Mouse (Mus musculus): Measurements from ENCODE around the gene Prpf18. TPM values are rescaled to one million over a fixed set of nuclear protein-coding genes. Genes with fewer than 3 reads are reported as not detected.
"Not testable (repeated sequence)": the region's sequence is repeated elsewhere in the genome, so short reads cannot be mapped to it uniquely, and the experiment has no call there.

The Prpf18 gene
- polyA plus RNA-seq, 1 experiment from 2014 or later: 32.5 TPM

- peaks cover 25% of the 10 kb centered on the region; the same call in 1 of the 2 replicates for H3K36me3 ChIP-seq
- no peak for ATAC-seq (ENCODE audit: insufficient read depth, low FRiP score, low read depth)
- 94% methylated on average over 10 of the region's 10 CpGs for WGBS
- H3K27me3 ChIP-seq (replicated peaks): no peaks in the 10 kb centered on the region
- no peaks in the 10 kb centered on the region for H3K9me3 ChIP-seq
- no peaks in the 10 kb centered on the region for H3K4me1 ChIP-seq
- no peak overlapping the region for H3K4me2 ChIP-seq
- no peak overlapping the region for H3K4me3 ChIP-seq (replicated peaks)
- no peak overlapping the region for H3K27ac ChIP-seq
- H3K9ac ChIP-seq: no peak overlapping the region
These were observed 21.6 kb downstream of the Prpf18 start for GRCm38 (mm10) chr2:4630197-4630835.

DNA sequence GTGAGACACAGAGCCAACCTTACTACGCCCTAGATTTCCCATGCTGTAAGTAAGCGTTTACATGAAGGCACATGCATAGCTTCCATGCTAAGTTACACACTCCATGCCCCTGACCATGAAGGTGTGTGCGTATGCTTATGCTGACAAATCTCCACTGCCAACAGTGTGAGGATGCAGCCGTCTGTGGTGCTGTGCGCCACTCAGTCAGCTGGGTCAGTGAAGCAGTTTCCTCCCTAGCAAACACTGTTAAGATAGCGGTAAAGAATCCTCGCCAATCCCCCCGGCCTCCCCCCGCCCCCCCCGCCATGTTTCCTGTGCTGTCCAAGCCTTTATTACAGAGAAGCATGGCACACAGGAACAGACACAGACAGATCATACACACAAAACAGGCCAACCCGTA lies 22.4 kb downstream of the Prpf18 start:
- 93% methylated on average over 11 of the region's 11 CpGs for WGBS
- H3K4me3 ChIP-seq (replicated peaks): no peak overlapping the region
- no peak overlapping the region for H3K4me2 ChIP-seq
- no peak for ATAC-seq (ENCODE audit: insufficient read depth, low FRiP score, low read depth)
- peaks cover 20% of the 10 kb centered on the region; the same call in 1 of the 2 replicates for H3K36me3 ChIP-seq
- H3K9me3 ChIP-seq: no peaks in the 10 kb centered on the region
- no peaks in the 10 kb centered on the region for H3K27me3 ChIP-seq (replicated peaks)
- H3K9ac ChIP-seq: no peak overlapping the region
- H3K4me1 ChIP-seq: no peaks in the 10 kb centered on the region
- H3K27ac ChIP-seq: no peak overlapping the region

DNA sequence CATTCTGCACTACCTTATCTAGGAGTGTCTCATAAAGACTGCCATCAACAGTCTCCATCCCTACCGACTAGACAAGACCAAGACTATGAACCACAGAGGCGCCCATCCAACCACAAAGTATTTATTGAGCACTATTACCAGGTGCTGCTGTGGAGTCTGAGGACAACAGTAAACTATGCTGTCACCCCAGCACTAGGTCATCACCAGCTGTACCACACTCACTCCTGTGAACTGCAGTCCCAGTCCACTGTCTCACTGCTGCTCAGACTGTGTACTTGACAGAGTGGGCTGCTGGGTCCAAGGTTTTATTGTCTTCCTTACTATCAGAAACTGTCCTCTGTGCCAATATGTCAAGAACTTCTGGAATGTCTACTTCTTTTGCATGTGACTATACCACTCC lies 23.0 kb downstream of the Prpf18 start:
- Histone ChIP-seq H3K4me2 (no peak overlapping the region), H3K9me3 (no peaks in the 10 kb centered on the region), H3K27me3 (replicated peaks) (no peaks in the 10 kb centered on the region), H3K36me3 (peaks cover 19% of the 10 kb centered on the region), H3K27ac (no peak overlapping the region), H3K4me3 (replicated peaks) (no peak overlapping the region), H3K9ac (no peak overlapping the region), H3K4me1 (no peaks in the 10 kb centered on the region)
- no peak for ATAC-seq (ENCODE audit: insufficient read depth, low FRiP score, low read depth)
- WGBS: 87% methylated on average over 2 of the region's 2 CpGs

DNA sequence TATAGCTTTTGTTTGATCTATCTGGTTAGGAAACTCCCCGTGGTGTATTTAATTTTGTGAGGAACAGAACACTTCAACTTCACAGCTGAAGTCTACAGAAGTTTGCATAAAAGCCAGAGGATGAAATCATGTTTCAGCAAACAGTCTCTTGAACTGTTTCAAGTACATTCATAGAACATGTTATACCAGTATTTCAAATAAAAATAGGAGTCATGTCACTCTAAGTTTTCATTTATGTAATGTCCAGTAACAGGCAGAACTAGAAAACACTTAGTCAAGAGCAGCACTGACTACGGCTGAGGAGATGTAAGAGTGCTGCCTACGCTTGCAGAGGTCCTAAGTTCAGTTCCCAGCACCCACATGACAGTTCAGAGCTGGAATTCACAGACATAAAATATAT lies 25.0 kb downstream of the Prpf18 start:
- no peak overlapping the region for H3K9ac ChIP-seq
- no peak overlapping the region for H3K4me3 ChIP-seq (replicated peaks)
- H3K4me1 ChIP-seq: no peaks in the 10 kb centered on the region
- H3K36me3 ChIP-seq: peaks cover 15% of the 10 kb centered on the region
- no peak for ATAC-seq (ENCODE audit: insufficient read depth, low FRiP score, low read depth)
- H3K4me2 ChIP-seq: no peak overlapping the region
- WGBS: 75% methylated on average over 3 of the region's 3 CpGs
- no peaks in the 10 kb centered on the region for H3K27me3 ChIP-seq (replicated peaks)
- H3K27ac ChIP-seq: no peak overlapping the region
- no peaks in the 10 kb centered on the region for H3K9me3 ChIP-seq

GRCm38 (mm10) chr2:4621471-4621985 lies 30.4 kb downstream of the Prpf18 start:
- no peak overlapping the region for H3K4me2 ChIP-seq
- peaks cover 7% of the 10 kb centered on the region; the same call in 1 of the 2 replicates for H3K36me3 ChIP-seq
- 0 out of 2 replicates have a peak, but pooled peaks cover 5% of the 10 kb centered on the region for H3K4me1 ChIP-seq
- ATAC-seq (ENCODE audit: insufficient read depth, low FRiP score, low read depth): no peak; the same call in 1 of the 2 replicates
- H3K4me3 ChIP-seq (replicated peaks): no peak overlapping the region
- H3K27ac ChIP-seq: peak overlapping the region; percentile 77
- 56% methylated on average over 3 of the region's 3 CpGs for whole genome bisulfite sequencing
- no peaks in the 10 kb centered on the region for H3K9me3 ChIP-seq
- no peak overlapping the region for H3K9ac ChIP-seq
- H3K27me3 ChIP-seq (replicated peaks): no peaks in the 10 kb centered on the region

DNA sequence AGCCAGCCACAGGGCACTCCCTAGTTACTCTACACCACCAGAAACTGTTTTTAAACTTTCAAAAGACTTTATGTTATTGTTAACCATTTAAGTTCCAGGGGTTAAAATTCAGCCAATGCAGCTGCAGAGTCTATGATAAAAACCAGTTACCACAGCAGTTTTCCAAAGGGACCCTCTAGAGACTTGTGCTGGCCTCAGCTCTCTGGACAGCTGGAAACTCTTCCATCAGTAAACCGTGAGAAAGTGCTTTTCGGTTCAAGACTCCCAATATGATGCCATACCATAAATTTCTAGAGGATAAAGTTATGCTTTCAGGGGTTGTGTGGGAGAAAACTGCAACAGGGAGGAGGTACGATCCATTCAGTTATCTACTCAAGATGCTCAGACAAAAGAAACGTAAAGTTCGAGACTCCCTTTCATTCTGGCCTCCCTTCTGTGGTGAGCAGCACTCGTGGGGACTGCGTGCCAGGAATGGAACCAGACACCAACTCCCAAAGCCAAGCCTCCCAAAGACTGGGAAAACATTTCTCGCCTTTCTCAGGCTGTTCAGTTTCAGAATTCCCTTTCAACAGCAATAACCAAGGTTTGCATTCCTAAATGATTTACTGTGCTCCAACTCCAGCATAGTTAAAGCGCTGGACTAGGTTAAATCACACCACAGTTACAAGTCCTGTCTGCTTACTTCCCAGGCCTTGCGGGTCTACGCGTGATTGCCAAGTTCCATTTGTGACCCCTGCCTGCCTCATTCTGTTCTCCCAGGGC lies 31.1 kb downstream of the Prpf18 start:
- Histone ChIP-seq H3K9ac (no peak overlapping the region), H3K27me3 (replicated peaks) (no peaks in the 10 kb centered on the region), H3K4me1 (0 out of 2 replicates have a peak, but pooled peaks cover 5% of the 10 kb centered on the region), H3K36me3 (peaks cover 7% of the 10 kb centered on the region; the same call in 1 of the 2 replicates), H3K4me2 (0 out of 2 replicates have a peak overlapping the region, but pooled peaks have one; percentile 1), H3K27ac (peak overlapping the region; percentile 77), H3K4me3 (replicated peaks) (no peak overlapping the region), H3K9me3 (no peaks in the 10 kb centered on the region)
- 51% methylated on average over 12 of the region's 12 CpGs for WGBS
- ATAC-seq (ENCODE audit: insufficient read depth, low FRiP score, low read depth): peak; percentile 61

DNA sequence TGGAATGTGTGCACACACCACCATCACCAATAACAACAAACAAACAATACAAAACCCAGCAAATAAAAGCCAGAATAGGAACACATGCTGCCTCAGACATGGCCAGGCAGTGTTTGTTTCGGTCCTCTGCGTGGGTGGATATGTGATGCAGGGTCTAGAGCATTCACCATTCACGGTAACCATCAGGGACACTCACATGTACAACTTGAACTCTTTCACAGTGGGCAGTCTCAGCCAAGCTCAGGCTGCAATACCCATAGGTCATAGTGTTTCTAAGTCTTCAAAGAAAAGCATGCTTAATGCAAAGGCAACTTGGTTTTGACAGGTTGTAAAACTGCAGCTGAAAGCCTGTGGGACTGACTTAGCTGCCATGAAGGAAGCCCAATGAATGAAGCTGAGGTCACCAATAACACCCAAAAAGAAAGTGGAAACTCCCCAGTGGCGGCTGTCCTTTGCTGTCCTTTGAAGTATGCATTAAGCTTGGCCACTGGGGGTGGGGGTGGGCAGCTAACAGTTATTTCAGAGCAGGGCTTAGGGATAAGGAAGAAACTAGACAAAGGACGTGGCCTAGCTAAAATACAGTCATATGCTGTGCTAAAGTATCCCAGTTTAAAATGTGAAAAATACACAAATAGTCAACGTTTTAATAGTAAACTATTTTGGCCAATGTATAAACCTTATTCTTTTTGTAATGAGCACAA lies 31.9 kb downstream of the Prpf18 start:
- no peaks in the 10 kb centered on the region for H3K27me3 ChIP-seq (replicated peaks)
- H3K9ac ChIP-seq: no peak overlapping the region
- H3K9me3 ChIP-seq: no peaks in the 10 kb centered on the region
- no peak for ATAC-seq (ENCODE audit: insufficient read depth, low FRiP score, low read depth)
- 58% methylated on average over 6 of the region's 6 CpGs for WGBS
- no peak overlapping the region for H3K4me2 ChIP-seq
- no peak overlapping the region for H3K4me3 ChIP-seq (replicated peaks)
- H3K36me3 ChIP-seq: peaks cover 7% of the 10 kb centered on the region; the same call in 1 of the 2 replicates
- H3K4me1 ChIP-seq: 0 out of 2 replicates have a peak, but pooled peaks cover 5% of the 10 kb centered on the region
- peak overlapping the region; percentile 77 for H3K27ac ChIP-seq

DNA sequence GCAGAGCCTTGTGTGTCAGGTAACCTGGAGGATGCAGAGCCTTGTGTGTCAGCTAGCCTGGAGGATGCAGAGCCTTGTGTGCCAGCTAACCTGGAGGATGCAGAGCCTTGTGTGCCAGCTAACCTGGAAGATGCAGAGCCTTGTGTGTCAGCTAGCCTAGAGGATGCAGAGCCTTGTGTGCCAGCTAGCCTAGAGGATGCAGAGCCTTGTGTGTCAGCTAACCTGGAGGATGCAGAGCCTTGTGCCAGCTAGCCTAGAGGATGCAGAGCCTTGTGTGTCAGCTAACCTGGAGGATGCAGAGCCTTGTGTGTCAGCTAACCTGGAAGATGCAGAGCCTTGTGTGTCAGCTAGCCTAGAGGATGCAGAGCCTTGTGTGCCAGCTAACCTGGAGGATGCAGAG lies 32.8 kb downstream of the Prpf18 start:
- not testable (repeated sequence) for H3K27ac ChIP-seq; H3K4me3 ChIP-seq (replicated peaks); H3K9me3 ChIP-seq; H3K27me3 ChIP-seq (replicated peaks); H3K9ac ChIP-seq; H3K4me2 ChIP-seq; ATAC-seq (ENCODE audit: insufficient read depth, low FRiP score, low read depth); H3K36me3 ChIP-seq; H3K4me1 ChIP-seq

GRCm38 (mm10) chr2:4616995-4617394 lies 34.9 kb downstream of the Prpf18 start:
- no peak for ATAC-seq (ENCODE audit: insufficient read depth, low FRiP score, low read depth)
- Histone ChIP-seq H3K4me2 (no peak overlapping the region), H3K36me3 (no peaks in the 10 kb centered on the region), H3K27me3 (replicated peaks) (no peaks in the 10 kb centered on the region), H3K27ac (no peak overlapping the region), H3K4me1 (0 out of 2 replicates have a peak, but pooled peaks cover 5% of the 10 kb centered on the region), H3K9me3 (no peaks in the 10 kb centered on the region), H3K4me3 (replicated peaks) (no peak overlapping the region), H3K9ac (no peak overlapping the region)
- WGBS: 87% methylated on average over 4 of the region's 4 CpGs

DNA sequence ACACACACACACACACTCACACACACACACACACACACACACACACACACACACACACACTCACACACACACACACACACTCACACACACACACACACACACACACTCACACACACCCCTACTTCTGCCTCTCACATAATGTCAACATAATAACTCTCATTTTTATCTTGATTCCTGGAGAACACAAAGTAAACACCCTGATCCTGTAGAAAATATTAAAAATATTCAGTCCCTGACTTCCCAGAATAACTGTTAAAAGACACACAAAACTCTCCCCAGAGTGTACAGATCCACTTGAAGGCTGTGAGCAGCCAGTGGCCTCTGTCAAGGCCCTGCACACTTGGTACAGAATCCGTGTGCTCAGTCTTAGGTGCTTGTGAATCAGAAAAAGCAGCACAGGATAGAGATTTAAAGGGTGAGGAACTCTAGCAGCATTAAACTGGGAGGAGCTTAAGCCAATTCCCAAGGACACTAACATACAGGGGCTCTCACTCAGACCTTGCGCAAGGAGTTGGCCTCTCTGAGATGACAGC lies 36.8 kb downstream of the Prpf18 start:
- peak; percentile 47; the same call in 1 of the 2 replicates for ATAC-seq (ENCODE audit: insufficient read depth, low FRiP score, low read depth)

DNA sequence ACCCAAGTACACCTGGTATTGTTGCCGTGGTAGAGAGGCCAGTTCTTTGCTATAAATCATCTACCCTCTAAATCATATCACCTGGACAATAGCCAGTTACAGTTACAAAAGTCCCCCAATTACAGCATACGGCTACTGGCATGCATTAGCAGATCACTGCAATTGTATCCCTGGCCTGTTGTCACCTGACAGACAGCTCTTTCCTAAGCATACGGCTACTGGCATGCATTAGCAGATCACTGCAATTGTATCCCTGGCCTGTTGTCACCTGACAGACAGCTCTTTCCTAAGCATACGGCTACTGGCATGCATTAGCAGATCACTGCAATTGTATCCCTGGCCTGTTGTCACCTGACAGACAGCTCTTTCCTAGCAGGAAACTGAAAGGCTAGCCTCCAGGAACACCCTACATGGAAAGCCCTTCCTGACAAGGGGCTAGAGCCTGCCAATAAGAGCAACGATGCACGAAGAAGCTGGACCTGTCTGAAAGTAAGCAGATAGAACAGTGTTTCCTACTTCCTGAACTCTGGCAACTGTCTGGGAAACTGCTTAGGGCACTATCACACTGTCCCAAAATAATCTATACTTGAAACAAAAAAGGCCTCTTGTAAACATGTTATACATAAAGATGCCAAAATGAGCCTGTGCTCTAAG lies 37.5 kb downstream of the Prpf18 start:
- not testable (repeated sequence) for H3K9me3 ChIP-seq; H3K4me1 ChIP-seq; H3K4me2 ChIP-seq; H3K4me3 ChIP-seq (replicated peaks); H3K9ac ChIP-seq; H3K36me3 ChIP-seq; H3K27ac ChIP-seq; H3K27me3 ChIP-seq (replicated peaks)
- peak; percentile 18; the same call in 1 of the 2 replicates for ATAC-seq (ENCODE audit: insufficient read depth, low FRiP score, low read depth)
- WGBS: 51% methylated on average over 6 of the region's 6 CpGs

More for the DNA sequence above, 36.8 kb downstream of the Prpf18 start:
- WGBS: 79% methylated on average over 2 of the region's 2 CpGs
- no peak overlapping the region for H3K4me3 ChIP-seq (replicated peaks)
- H3K36me3 ChIP-seq: peaks cover 5% of the 10 kb centered on the region; the same call in 1 of the 2 replicates
- no peaks in the 10 kb centered on the region for H3K9me3 ChIP-seq
- H3K4me2 ChIP-seq: no peak overlapping the region
- no peak overlapping the region for H3K9ac ChIP-seq
- H3K4me1 ChIP-seq: no peaks in the 10 kb centered on the region
- H3K27ac ChIP-seq: no peak overlapping the region
- no peaks in the 10 kb centered on the region for H3K27me3 ChIP-seq (replicated peaks)

Measured in stomach, embryonic 15.5 days (tissue).